Mouse (Mus musculus): ENCODE results near the gene Lca5.

DNA sequence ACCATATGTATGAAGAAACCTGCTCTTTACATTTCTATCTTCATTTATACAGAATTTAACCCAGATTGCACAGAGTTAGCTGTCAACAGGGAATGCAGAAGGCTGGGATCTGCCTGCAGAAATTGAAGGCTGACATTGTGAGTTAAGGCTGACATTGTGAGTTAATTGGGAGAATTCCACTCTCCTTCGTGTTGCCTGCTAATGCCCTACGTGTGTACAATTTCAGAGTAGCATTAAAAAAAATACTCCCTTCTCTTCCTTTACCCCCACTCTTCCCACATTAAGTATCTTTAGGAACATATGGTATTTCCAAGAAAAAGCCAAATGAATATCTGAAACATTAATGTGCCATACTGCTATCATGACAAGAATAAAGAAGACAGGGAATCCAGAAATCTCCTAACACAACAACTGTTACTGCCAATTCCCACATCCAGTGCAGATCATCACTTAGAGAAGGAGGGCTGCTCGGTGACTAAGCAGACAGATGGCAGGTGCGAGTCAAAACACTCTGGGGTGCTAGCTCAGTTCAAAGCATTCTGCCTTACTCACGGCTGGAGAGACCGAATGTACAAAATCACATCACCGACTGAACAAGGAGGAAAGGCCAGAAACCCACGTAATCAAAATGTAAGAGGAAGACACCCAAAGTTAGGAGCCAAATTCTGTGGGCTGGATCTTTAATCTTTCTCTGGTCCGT, 47.0 kb upstream of the Lca5 start:
- no peak for TF ChIP-seq CTCF (IDR thresholded peaks at IDR 0.05; ENCODE audit: insufficient read depth, low read depth, low read length)
- no peak for TF ChIP-seq POLR2A (IDR thresholded peaks at IDR 0.05; ENCODE audit: insufficient read depth, low read depth, low read length)

Measured in olfactory bulb, adult 2 months (tissue).